Mouse (Mus musculus): ENCODE measurements around the gene Snx25. TPM values are rescaled to one million over a fixed set of nuclear protein-coding genes. Genes with fewer than 3 reads are reported as not detected.
"Not testable (repeated sequence)": the region's sequence is repeated elsewhere in the genome, so short reads cannot be mapped to it uniquely, and the experiment has no call there.

Snx25 gene
- polyA plus RNA-seq, 1 experiment: 5.1 TPM

- DNase-seq (ENCODE audit: low read depth): no peak
These were observed 14.6 kb downstream of the Snx25 start for GRCm38 (mm10) chr8:46137336-46137735.

- not testable (repeated sequence) for DNase-seq (ENCODE audit: low read depth)
These were observed 16.4 kb downstream of the Snx25 start for GRCm38 (mm10) chr8:46135546-46135945.

GRCm38 (mm10) chr8:46130426-46130825 lies 21.5 kb downstream of the Snx25 start:
- no peak for DNase-seq (ENCODE audit: low read depth)

- DNase-seq (ENCODE audit: low read depth): no peak
These were observed 29.5 kb downstream of the Snx25 start for GRCm38 (mm10) chr8:46122498-46122897.

- DNase-seq (ENCODE audit: low read depth): no peak
These were observed 32.8 kb downstream of the Snx25 start for GRCm38 (mm10) chr8:46119176-46119575.

GRCm38 (mm10) chr8:46117172-46117571 lies 34.8 kb downstream of the Snx25 start:
- DNase-seq (ENCODE audit: low read depth): no peak

- DNase-seq (ENCODE audit: low read depth): not testable (repeated sequence)
These were observed 38.4 kb downstream of the Snx25 start for GRCm38 (mm10) chr8:46113421-46114170.

GRCm38 (mm10) chr8:46107690-46108089 lies 44.3 kb downstream of the Snx25 start:
- DNase-seq (ENCODE audit: low read depth): no peak

- DNase-seq (ENCODE audit: low read depth): no peak
These were observed 48.5 kb downstream of the Snx25 start for GRCm38 (mm10) chr8:46103434-46103833.

- no peak for DNase-seq (ENCODE audit: low read depth)
These were observed 59.1 kb downstream of the Snx25 start for GRCm38 (mm10) chr8:46092667-46093360.

GRCm38 (mm10) chr8:46083141-46083540 lies 68.8 kb downstream of the Snx25 start:
- DNase-seq (ENCODE audit: low read depth): no peak

- no peak for DNase-seq (ENCODE audit: low read depth)
These were observed 70.9 kb downstream of the Snx25 start for GRCm38 (mm10) chr8:46081030-46081429.

GRCm38 (mm10) chr8:46078866-46079265 lies 73.1 kb downstream of the Snx25 start:
- no peak for DNase-seq (ENCODE audit: low read depth)

GRCm38 (mm10) chr8:46075223-46075622 lies 76.7 kb downstream of the Snx25 start:
- no peak for DNase-seq (ENCODE audit: low read depth)

- no peak for DNase-seq (ENCODE audit: low read depth)
These were observed 78.3 kb downstream of the Snx25 start for GRCm38 (mm10) chr8:46073540-46074140.

- DNase-seq (ENCODE audit: low read depth): no peak
These were observed 79.2 kb downstream of the Snx25 start for GRCm38 (mm10) chr8:46072798-46073197.

- DNase-seq (ENCODE audit: low read depth): no peak
These were observed 111.7 kb downstream of the Snx25 start for GRCm38 (mm10) chr8:46040260-46040659.

GRCm38 (mm10) chr8:46039666-46040065 lies 112.3 kb downstream of the Snx25 start:
- DNase-seq (ENCODE audit: low read depth): no peak

GRCm38 (mm10) chr8:46036217-46036616 lies 115.7 kb downstream of the Snx25 start:
- DNase-seq (ENCODE audit: low read depth): no peak

- no peak for DNase-seq (ENCODE audit: low read depth)
These were observed 127.6 kb downstream of the Snx25 start for GRCm38 (mm10) chr8:46024392-46024791.

GRCm38 (mm10) chr8:46022758-46023157 lies 129.2 kb downstream of the Snx25 start:
- DNase-seq (ENCODE audit: low read depth): no peak

- DNase-seq (ENCODE audit: low read depth): no peak
These were observed 129.8 kb downstream of the Snx25 start for GRCm38 (mm10) chr8:46022203-46022602.

Data from gonadal fat pad, adult 2 months (tissue).